Mouse (Mus musculus): ENCODE measurements around the gene Gpbp1l1. TPM values are rescaled to one million over a fixed set of nuclear protein-coding genes. Genes with fewer than 3 reads are reported as not detected.

Gene Gpbp1l1
- polyA plus RNA-seq, 1 experiment from 2014 or later = 38.1 TPM

GRCm38 (mm10) chr4:116627359-116627716 is 69.9 kb downstream of the Gpbp1l1 start:
- DNase-seq (ENCODE audit: low spot score) (peak; percentile 94), ATAC-seq (replicated peaks; ENCODE audit: low FRiP score) (peak; percentile 95)
- Histone ChIP-seq H3K36me3 (ENCODE audit: control insufficient read depth, insufficient read depth, low read length) (no peaks in the 10 kb centered on the region; the same call in 1 of the 2 replicates), H3K4me3 (ENCODE audit: low read depth, low read length) (peak overlapping the region; percentile 100), H3K9ac (ENCODE audit: low read length) (peak overlapping the region; percentile 98), H3K4me1 (replicated peaks; ENCODE audit: control insufficient read depth, insufficient read depth, low read length) (peaks cover 4% of the 10 kb centered on the region; the same call in 1 of the 2 replicates), H3K27me3 (ENCODE audit: control insufficient read depth, insufficient read depth, low read length) (no peaks in the 10 kb centered on the region), H3K9me3 (ENCODE audit: control insufficient read depth, low read length) (no peaks in the 10 kb centered on the region), H3K27ac (ENCODE audit: low read depth, low read length) (peak overlapping the region; percentile 92), H3K4me2 (ENCODE audit: low read depth, low read length, severe bottlenecking) (peak overlapping the region; percentile 49)
- 0% methylated on average over 13 of the region's 13 CpGs for WGBS

GRCm38 (mm10) chr4:116627722-116628662 is 70.5 kb downstream of the Gpbp1l1 start, which contains the start of gene Nasp:
Nasp (minus strand) TSS chr4:116627941.
- Histone ChIP-seq H3K36me3 (ENCODE audit: control insufficient read depth, insufficient read depth, low read length) (no peaks in the 10 kb centered on the region; the same call in 1 of the 2 replicates), H3K9ac (ENCODE audit: low read length) (peak within 1 kb of the TSS; percentile 98), H3K9me3 (ENCODE audit: control insufficient read depth, low read length) (no peaks in the 10 kb centered on the region), H3K4me1 (replicated peaks; ENCODE audit: control insufficient read depth, insufficient read depth, low read length) (peaks cover 4% of the 10 kb centered on the region; the same call in 1 of the 2 replicates), H3K4me2 (ENCODE audit: low read depth, low read length, severe bottlenecking) (peak within 1 kb of the TSS; percentile 49), H3K27me3 (ENCODE audit: control insufficient read depth, insufficient read depth, low read length) (no peaks in the 10 kb centered on the region), H3K27ac (ENCODE audit: low read depth, low read length) (peak within 1 kb of the TSS; percentile 92), H3K4me3 (ENCODE audit: low read depth, low read length) (peak within 1 kb of the TSS; percentile 100)
- WGBS = 8% methylated on average over 23 of the region's 23 CpGs
- DNase-seq (ENCODE audit: low spot score) (peak; percentile 87), ATAC-seq (replicated peaks; ENCODE audit: low FRiP score) (peak; percentile 87)

- no peak overlapping the region for H3K4me3 ChIP-seq (ENCODE audit: low read depth, low read length)
- peaks cover 18% of the 10 kb centered on the region for H3K36me3 ChIP-seq (ENCODE audit: control insufficient read depth, insufficient read depth, low read length)
- H3K27me3 ChIP-seq (ENCODE audit: control insufficient read depth, insufficient read depth, low read length) = no peaks in the 10 kb centered on the region
- WGBS = 72% methylated on average over 1 of the region's 1 CpGs
- no peaks in the 10 kb centered on the region for H3K4me1 ChIP-seq (replicated peaks; ENCODE audit: control insufficient read depth, insufficient read depth, low read length)
- H3K4me2 ChIP-seq (ENCODE audit: low read depth, low read length, severe bottlenecking) = no peak overlapping the region
- no peak overlapping the region for H3K27ac ChIP-seq (ENCODE audit: low read depth, low read length)
- no peak overlapping the region for H3K9ac ChIP-seq (ENCODE audit: low read length)
- ATAC-seq (replicated peaks; ENCODE audit: low FRiP score) (no peak), DNase-seq (ENCODE audit: low spot score) (no peak)
- no peaks in the 10 kb centered on the region for H3K9me3 ChIP-seq (ENCODE audit: control insufficient read depth, low read length)
These were observed 77.7 kb downstream of the Gpbp1l1 start for GRCm38 (mm10) chr4:116635197-116635596.

GRCm38 (mm10) chr4:116638821-116639220 is 81.4 kb downstream of the Gpbp1l1 start:
- Histone ChIP-seq H3K9ac (ENCODE audit: low read length) (no peak overlapping the region), H3K9me3 (ENCODE audit: control insufficient read depth, low read length) (no peaks in the 10 kb centered on the region), H3K27ac (ENCODE audit: low read depth, low read length) (no peak overlapping the region), H3K4me1 (replicated peaks; ENCODE audit: control insufficient read depth, insufficient read depth, low read length) (no peaks in the 10 kb centered on the region), H3K36me3 (ENCODE audit: control insufficient read depth, insufficient read depth, low read length) (peaks cover 29% of the 10 kb centered on the region), H3K4me3 (ENCODE audit: low read depth, low read length) (no peak overlapping the region), H3K4me2 (ENCODE audit: low read depth, low read length, severe bottlenecking) (no peak overlapping the region), H3K27me3 (ENCODE audit: control insufficient read depth, insufficient read depth, low read length) (no peaks in the 10 kb centered on the region)
- ATAC-seq (replicated peaks; ENCODE audit: low FRiP score) = no peak
- WGBS = 97% methylated on average over 6 of the region's 6 CpGs
- DNase-seq (ENCODE audit: low spot score) = no peak

- no peak for DNase-seq (ENCODE audit: low spot score)
- Histone ChIP-seq H3K4me3 (ENCODE audit: low read depth, low read length) (no peak overlapping the region), H3K4me2 (ENCODE audit: low read depth, low read length, severe bottlenecking) (no peak overlapping the region), H3K4me1 (replicated peaks; ENCODE audit: control insufficient read depth, insufficient read depth, low read length) (no peaks in the 10 kb centered on the region; the same call in 1 of the 2 replicates), H3K27ac (ENCODE audit: low read depth, low read length) (no peak overlapping the region), H3K27me3 (ENCODE audit: control insufficient read depth, insufficient read depth, low read length) (no peaks in the 10 kb centered on the region), H3K9ac (ENCODE audit: low read length) (no peak overlapping the region), H3K9me3 (ENCODE audit: control insufficient read depth, low read length) (no peaks in the 10 kb centered on the region), H3K36me3 (ENCODE audit: control insufficient read depth, insufficient read depth, low read length) (peaks cover 20% of the 10 kb centered on the region)
- WGBS = 96% methylated on average over 1 of the region's 1 CpGs
- ATAC-seq (replicated peaks; ENCODE audit: low FRiP score) = no peak
These were observed 84.6 kb downstream of the Gpbp1l1 start for GRCm38 (mm10) chr4:116642071-116642470.

Other genes with a start within 250 kb of the Gpbp1l1 start
- gene Mast2, start 93.5 kb upstream of the Gpbp1l1 start, polyA plus RNA-seq (2014; fragmentation: Nextera tagmentation; extraction: Ambion mirVana) = 37.6 and 44.1 TPM in 2 replicates
- 8.1 and 8.8 TPM in 2 replicates for gene Ipp, start 50.1 kb upstream of the Gpbp1l1 start, polyA plus RNA-seq (2014; fragmentation: Nextera tagmentation; extraction: Ambion mirVana)
- gene Tmem69, start 1.7 kb upstream of the Gpbp1l1 start, polyA plus RNA-seq (2014; fragmentation: Nextera tagmentation; extraction: Ambion mirVana) = 30.3 and 30.7 TPM in 2 replicates
- 2.6 and 3.5 TPM in 2 replicates for gene Ccdc17, start 39.0 kb downstream of the Gpbp1l1 start, polyA plus RNA-seq (2014; fragmentation: Nextera tagmentation; extraction: Ambion mirVana)
- gene Nasp, start 70.3 kb downstream of the Gpbp1l1 start, polyA plus RNA-seq (2014; fragmentation: Nextera tagmentation; extraction: Ambion mirVana) = 342 and 352 TPM in 2 replicates
- gene Akr1a1, start 94.0 kb downstream of the Gpbp1l1 start, polyA plus RNA-seq (2014; fragmentation: Nextera tagmentation; extraction: Ambion mirVana) = 501 and 559 TPM in 2 replicates
- gene Prdx1, start 127.9 kb downstream of the Gpbp1l1 start, polyA plus RNA-seq (2014; fragmentation: Nextera tagmentation; extraction: Ambion mirVana) = 1,036 and 1,079 TPM in 2 replicates
- 33.6 and 33.9 TPM in 2 replicates for gene Mmachc, start 150.7 kb downstream of the Gpbp1l1 start, polyA plus RNA-seq (2014; fragmentation: Nextera tagmentation; extraction: Ambion mirVana)
- 33.5 and 33.7 TPM in 2 replicates for gene Ccdc163, start 150.9 kb downstream of the Gpbp1l1 start, polyA plus RNA-seq (2014; fragmentation: Nextera tagmentation; extraction: Ambion mirVana)
- 8.6 TPM in 2 replicates for gene Tesk2, start 163.3 kb downstream of the Gpbp1l1 start, polyA plus RNA-seq (2014; fragmentation: Nextera tagmentation; extraction: Ambion mirVana)
- gene Toe1, start 250.0 kb downstream of the Gpbp1l1 start, polyA plus RNA-seq (2014; fragmentation: Nextera tagmentation; extraction: Ambion mirVana) = 34.3 and 37.0 TPM in 2 replicates